Mouse (Mus musculus) neutrophil, adult 5-6 weeks (primary cell): ENCODE data around the gene Mmp14. TPM values are rescaled to one million over a fixed set of nuclear protein-coding genes. Genes with fewer than 3 reads are reported as not detected.
A peak's percentile ranks its signal among the peaks of the same experiment; 100 is the strongest.

Experiments
- ATAC-seq: fragments of 151-379, 151-347 bp; 2 replicates; pipeline ENCODE4 v1.8.0; 2017; ENCODE audit warnings: mild to moderate bottlenecking, moderate TSS enrichment; ENCODE audit not compliant: insufficient number of reproducible peaks, poor library complexity, low FRiP score, severe bottlenecking; ENCODE audit errors: extremely low read depth
- total RNA-seq: library from RNA; stranded (forward); fragments of 200-1000 nt; gene quantifications from 2 replicates; pipeline ENCODE4 v1.2.3, GENCODE M21; 2017

The Mmp14 gene
- total RNA-seq, 1 experiment from 2014 or later, result 0.58 TPM

- no peak for ATAC-seq
Observed at GRCm38 (mm10) chr14:54412000-54412576, 19.3 kb upstream of the Mmp14 start.

GRCm38 (mm10) chr14:54412629-54413170 lies 18.7 kb upstream of the Mmp14 start:
- no peak for ATAC-seq

GRCm38 (mm10) chr14:54413877-54414700 lies 17.3 kb upstream of the Mmp14 start:
- ATAC-seq, result no peak

- ATAC-seq, result no peak
Observed at GRCm38 (mm10) chr14:54415241-54416020, 16.0 kb upstream of the Mmp14 start.

DNA sequence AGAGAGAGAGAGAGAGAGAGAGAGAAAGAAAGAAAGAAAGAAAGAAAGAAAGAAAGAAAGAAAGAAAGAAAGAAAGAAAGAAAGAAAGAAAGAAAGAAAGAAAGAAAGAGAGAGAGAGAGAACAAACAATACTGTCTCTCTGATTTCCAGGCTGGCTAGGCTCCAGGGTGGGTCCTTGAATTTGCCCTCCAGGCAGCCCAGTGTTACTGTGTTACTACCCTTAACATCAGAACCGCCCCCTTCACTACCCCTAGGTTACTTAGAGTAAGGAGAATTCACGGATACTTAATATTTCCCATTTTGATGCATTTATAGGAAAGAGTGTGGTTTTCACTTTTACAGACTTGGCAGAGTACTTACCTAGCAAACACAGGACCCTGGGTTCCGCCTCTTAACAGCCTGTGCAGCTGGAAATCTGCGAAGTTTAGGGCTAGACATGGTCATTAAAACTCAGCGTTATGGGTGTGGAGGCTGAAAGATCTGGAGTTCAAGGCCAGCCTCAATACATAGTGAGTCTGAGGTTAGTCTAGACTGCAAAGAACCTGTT lies 15.1 kb upstream of the Mmp14 start:
- no peak for ATAC-seq

DNA sequence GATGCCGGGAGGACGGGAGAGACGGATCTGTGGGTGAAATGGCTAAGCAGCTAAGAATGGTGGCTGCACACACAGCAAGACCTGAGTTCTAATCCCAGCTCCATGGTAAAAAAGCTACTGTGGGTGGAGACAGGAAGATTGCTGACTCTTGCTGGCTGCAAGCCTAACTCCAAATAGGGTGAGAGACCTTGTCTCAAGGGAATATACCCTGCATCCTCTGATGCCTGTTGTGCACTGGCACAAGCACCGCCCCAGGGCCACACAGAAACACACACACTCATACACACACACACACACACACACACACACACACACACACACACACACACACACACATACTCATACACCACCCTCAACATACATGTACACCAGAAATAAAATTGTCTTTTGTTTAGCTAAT lies 14.6 kb upstream of the Mmp14 start:
- ATAC-seq, result no peak

- no peak for ATAC-seq
Observed at GRCm38 (mm10) chr14:54417623-54418081, 13.8 kb upstream of the Mmp14 start, which contains the start of gene Slc7a7. Slc7a7 (minus strand) TSS chr14:54417780.

DNA sequence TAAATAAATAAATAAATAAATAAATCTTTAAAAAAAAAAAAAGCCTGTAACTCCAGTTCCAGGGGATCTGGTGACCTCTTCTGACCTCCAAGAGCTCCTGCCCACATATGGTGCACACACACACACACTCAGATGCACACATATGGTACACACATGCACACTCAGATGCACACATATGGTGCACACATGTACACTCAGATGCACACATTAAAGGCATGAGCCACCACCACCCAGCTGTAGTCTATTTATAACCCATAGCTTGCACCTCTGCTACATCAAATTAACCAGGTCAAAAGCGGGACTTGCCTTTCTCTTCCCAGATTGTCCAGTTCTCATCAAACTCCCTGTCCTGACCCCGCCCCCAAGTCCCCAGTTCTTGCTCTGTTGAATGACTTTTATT lies 10.4 kb upstream of the Mmp14 start:
- ATAC-seq, result no peak

DNA sequence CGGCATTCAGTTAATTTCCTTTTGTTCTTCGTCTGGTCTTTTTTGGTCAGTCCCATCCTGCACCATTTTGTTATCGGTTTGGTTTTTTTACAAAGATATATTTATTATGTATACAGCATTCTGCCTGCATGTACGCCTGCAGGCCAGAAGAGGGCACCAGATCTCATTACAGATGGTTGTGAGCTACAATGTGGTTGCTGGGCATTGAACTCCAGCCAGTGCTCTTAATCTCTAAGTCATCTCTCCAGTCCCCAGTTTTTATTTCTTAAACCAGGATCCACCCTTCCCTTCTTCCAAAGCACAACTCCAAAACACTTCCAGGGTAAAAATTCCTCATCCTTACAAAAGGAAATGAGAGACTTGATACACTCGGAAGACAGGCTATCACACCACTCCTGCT lies 8.0 kb upstream of the Mmp14 start:
- ATAC-seq, result no peak

DNA sequence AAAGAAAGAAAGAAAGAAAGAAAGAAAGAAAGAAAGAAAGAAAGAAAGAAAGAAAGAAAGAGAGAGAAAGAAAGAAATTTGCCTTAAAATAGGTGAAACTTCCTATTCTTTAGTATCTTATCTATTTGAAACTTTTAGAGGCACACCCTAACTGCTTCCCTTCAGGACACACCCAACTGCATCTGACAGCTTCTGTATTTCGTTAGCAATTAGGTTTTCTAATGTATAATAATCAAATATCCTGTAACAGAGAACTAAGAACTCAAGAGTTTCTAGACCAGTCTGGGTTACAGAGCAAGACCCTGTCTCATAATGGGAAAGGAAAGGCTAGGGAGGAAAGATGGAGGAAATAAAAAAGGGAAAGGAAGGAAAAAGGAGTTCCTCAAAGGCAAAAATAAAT lies 6.8 kb upstream of the Mmp14 start:
- ATAC-seq, result no peak

DNA sequence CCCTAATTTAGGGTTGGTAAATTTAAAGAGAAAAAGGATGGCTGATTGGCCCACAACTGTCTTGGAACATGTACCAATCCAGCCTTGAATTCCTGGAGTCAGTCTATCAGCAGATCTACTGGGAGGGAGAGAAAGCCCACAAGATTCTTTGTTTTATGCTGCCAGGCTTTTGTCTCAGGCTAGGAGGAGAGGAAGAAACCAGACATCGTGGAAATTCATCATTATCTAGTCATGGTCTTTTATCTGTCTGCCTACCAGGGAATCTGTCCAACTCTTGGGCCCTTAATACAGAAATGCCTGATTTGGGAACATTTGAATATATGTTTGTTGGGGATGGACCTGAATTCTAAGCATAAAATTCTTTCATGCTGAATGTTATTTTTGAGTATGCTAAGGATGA lies 5.9 kb upstream of the Mmp14 start:
- no peak for ATAC-seq

DNA sequence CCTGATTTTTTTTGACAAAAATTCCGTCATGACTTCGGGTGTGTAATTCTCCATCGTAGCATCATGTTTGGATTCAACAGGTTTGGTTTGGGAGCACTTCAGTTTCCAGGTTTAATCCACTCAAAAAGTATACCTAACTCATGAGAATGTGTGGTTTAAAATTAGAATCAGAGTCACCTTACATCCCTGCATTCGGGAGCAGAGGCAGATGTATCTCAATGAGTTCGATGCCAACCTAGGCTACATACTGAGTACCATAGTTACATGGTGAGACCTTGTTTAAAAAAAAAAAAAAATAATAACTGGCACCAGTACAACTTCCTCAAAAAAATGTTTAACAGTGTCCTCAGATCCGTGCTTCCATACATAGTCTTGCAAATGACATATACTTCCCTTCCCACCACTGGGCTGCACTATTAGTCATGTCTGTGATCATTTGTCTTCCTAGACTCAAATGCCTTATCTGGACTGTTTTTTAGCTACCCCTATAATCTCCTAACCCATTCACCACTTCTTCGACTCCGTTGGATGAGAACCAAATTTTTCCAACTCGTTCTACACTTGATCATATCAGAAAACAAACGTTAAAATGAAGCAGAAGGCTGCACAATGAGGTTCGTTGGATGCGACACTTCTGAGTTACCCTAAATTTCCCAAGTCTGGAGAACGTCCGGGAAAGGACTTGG lies 5.3 kb upstream of the Mmp14 start:
- ATAC-seq, result no peak

GRCm38 (mm10) chr14:54426689-54427398 lies 4.6 kb upstream of the Mmp14 start, which contains the start of gene Mrpl52:
Mrpl52 (plus strand) TSS chr14:54426909.
- peak; percentile 59 for ATAC-seq

GRCm38 (mm10) chr14:54427696-54428095 lies 3.7 kb upstream of the Mmp14 start:
- ATAC-seq, result no peak

DNA sequence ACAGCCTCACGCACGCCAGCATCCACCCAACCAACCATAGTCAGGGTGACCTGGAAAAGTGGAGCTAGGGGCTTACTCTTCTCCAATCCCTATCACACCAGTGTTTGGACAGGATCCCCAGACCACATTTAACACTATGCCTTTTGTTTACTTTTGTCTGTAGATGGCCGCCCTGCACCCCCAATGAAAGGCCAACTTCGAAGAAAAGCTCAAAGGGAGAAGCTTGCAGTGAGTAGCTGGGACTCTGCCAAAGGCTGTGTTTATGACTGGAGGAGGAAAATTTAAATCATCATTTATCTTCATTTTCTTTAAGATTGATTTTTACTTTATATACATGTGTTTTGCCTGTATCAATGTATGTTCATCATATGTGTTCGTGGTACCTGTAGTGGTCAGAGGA lies 3.0 kb upstream of the Mmp14 start:
- no peak for ATAC-seq

DNA sequence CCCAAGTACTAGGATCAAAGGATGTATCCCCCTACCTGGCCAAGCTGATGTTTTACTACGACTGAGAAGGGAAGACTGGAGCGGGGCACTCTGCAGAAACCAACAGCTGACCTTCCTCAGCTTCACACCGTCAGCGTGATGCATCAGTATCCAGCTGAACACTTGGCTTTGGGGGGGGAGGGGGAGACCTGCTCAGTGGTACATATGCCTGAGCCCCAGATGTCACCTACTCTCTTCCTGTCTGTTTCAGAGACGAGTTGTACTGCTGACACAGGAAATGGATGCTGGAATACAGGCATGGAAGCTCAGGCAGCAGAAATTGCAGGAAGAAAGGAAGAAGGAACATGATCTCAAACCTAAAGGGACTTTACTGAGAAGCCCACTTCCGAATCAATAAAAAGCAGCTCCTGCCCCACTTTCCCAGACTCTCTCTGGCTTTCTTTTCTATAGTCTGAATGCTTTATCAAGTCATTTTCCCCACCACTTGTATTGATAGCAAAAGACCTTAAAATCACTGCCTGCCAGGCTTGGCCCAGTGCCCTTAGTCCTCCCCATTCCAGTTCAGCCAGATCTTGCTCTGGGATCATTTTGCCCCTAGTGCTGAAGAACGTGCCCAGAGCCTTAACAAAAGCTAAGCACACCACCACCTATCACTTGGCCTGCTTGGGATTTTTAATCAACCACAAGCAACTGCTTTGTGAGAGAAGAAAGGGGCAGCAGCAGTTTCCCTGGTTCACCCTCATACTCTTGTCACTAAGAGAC lies 1.9 kb upstream of the Mmp14 start:
- ATAC-seq, result no peak

- ATAC-seq, result no peak
Observed at GRCm38 (mm10) chr14:54430406-54431145, 836 bp upstream of the Mmp14 start.
